Mouse (Mus musculus) midbrain, embryonic 10.5 days (tissue): ENCODE data around the gene Col26a1. TPM values are rescaled to one million over a fixed set of nuclear protein-coding genes. Genes with fewer than 3 reads are reported as not detected.

Experiments used
- DNase-seq: peaks from one replicate; pipeline ENCODE4 v3.0.0-alpha.2; 2017; ENCODE audit warnings: low spot score
- H3K27ac ChIP-seq: fragments of 300-500 bp; sonication (generic); replicated peaks from 2 replicates; pipeline ENCODE4 v1.5.1; 2016; ENCODE audit warnings: mild to moderate bottlenecking
- H3K27me3 ChIP-seq: fragments of 300-500 bp; sonication (generic); 2 replicates; pipeline ENCODE4 v1.6.1; 2016; ENCODE audit warnings: low read depth, mild to moderate bottlenecking; ENCODE audit not compliant: poor library complexity, severe bottlenecking
- H3K36me3 ChIP-seq: fragments of 300-500 bp; sonication (generic); 2 replicates; pipeline ENCODE4 v1.6.1; 2016; ENCODE audit warnings: mild to moderate bottlenecking, moderate library complexity
- H3K4me1 ChIP-seq: fragments of 300-500 bp; sonication (generic); 2 replicates; pipeline ENCODE4 v1.6.1; 2016
- H3K4me3 ChIP-seq: fragments of 300-500 bp; sonication (generic); 2 replicates; pipeline ENCODE4 v1.5.1; 2016; ENCODE audit warnings: mild to moderate bottlenecking, moderate library complexity
- H3K9me3 ChIP-seq: fragments of 300-500 bp; sonication (generic); replicated peaks from 2 replicates; pipeline ENCODE4 v1.6.1; 2016; ENCODE audit warnings: mild to moderate bottlenecking
- WGBS: fragments of 180-500 bp; shearing (Covaris S2); methylation state at CpG from one replicate; pipeline ENCODE4 v1.1.7; 2016; 5-methylcytosine and 5-hydroxymethylcytosine counted together
- polyA plus RNA-seq: library from polyadenylated mRNA; unstranded; fragments of >200 nt; fragmentation: Nextera tagmentation; extraction: Ambion mirVana; gene quantifications from 2 replicates; pipeline ENCODE4 v1.2.1, GENCODE M21; 2016

Col26a1 gene
- polyA plus RNA-seq, 1 experiment from 2014 or later, result 38.0 TPM

GRCm38 (mm10) chr5:136784531-136784930, 98.5 kb downstream of the Col26a1 start:
- no peaks in the 10 kb centered on the region for H3K36me3 ChIP-seq
- H3K27me3 ChIP-seq, result no peaks in the 10 kb centered on the region
- WGBS, result 87% methylated on average over 8 of the region's 8 CpGs
- peaks cover 4% of the 10 kb centered on the region; the same call in 1 of the 2 replicates for H3K4me1 ChIP-seq
- H3K4me3 ChIP-seq, result no peak overlapping the region
- DNase-seq, result no peak
- H3K27ac ChIP-seq, result no peak overlapping the region
- H3K9me3 ChIP-seq, result no peaks in the 10 kb centered on the region

GRCm38 (mm10) chr5:136782600-136782999, 100.4 kb downstream of the Col26a1 start:
- no peaks in the 10 kb centered on the region for H3K9me3 ChIP-seq
- no peak for DNase-seq
- no peaks in the 10 kb centered on the region for H3K36me3 ChIP-seq
- H3K4me1 ChIP-seq, result peaks cover 4% of the 10 kb centered on the region; the same call in 1 of the 2 replicates
- H3K4me3 ChIP-seq, result 0 out of 2 replicates have a peak overlapping the region, but pooled peaks have one; percentile 1
- no peak overlapping the region for H3K27ac ChIP-seq
- WGBS, result 60% methylated on average over 13 of the region's 13 CpGs
- no peaks in the 10 kb centered on the region for H3K27me3 ChIP-seq

- H3K27me3 ChIP-seq, result no peaks in the 10 kb centered on the region
- H3K4me1 ChIP-seq, result peaks cover 4% of the 10 kb centered on the region; the same call in 1 of the 2 replicates
- H3K9me3 ChIP-seq, result peaks cover under 1% of the 10 kb centered on the region
- DNase-seq, result peak; percentile 62
- no peak overlapping the region for H3K4me3 ChIP-seq
- H3K36me3 ChIP-seq, result no peaks in the 10 kb centered on the region
- WGBS, result 43% methylated on average over 10 of the region's 10 CpGs
- no peak overlapping the region for H3K27ac ChIP-seq
Observed at GRCm38 (mm10) chr5:136780465-136780864, 102.5 kb downstream of the Col26a1 start.

- Histone ChIP-seq H3K9me3 (peaks cover 6% of the 10 kb centered on the region), H3K36me3 (no peaks in the 10 kb centered on the region), H3K4me3 (no peak overlapping the region), H3K4me1 (peaks cover 4% of the 10 kb centered on the region; the same call in 1 of the 2 replicates), H3K27me3 (no peaks in the 10 kb centered on the region), H3K27ac (no peak overlapping the region)
- 85% methylated on average over 6 of the region's 6 CpGs for WGBS
- DNase-seq, result no peak
Observed at GRCm38 (mm10) chr5:136779946-136780345, 103.1 kb downstream of the Col26a1 start.

GRCm38 (mm10) chr5:136775548-136775947, 107.5 kb downstream of the Col26a1 start:
- DNase-seq, result no peak
- WGBS, result 80% methylated on average over 3 of the region's 3 CpGs

DNA sequence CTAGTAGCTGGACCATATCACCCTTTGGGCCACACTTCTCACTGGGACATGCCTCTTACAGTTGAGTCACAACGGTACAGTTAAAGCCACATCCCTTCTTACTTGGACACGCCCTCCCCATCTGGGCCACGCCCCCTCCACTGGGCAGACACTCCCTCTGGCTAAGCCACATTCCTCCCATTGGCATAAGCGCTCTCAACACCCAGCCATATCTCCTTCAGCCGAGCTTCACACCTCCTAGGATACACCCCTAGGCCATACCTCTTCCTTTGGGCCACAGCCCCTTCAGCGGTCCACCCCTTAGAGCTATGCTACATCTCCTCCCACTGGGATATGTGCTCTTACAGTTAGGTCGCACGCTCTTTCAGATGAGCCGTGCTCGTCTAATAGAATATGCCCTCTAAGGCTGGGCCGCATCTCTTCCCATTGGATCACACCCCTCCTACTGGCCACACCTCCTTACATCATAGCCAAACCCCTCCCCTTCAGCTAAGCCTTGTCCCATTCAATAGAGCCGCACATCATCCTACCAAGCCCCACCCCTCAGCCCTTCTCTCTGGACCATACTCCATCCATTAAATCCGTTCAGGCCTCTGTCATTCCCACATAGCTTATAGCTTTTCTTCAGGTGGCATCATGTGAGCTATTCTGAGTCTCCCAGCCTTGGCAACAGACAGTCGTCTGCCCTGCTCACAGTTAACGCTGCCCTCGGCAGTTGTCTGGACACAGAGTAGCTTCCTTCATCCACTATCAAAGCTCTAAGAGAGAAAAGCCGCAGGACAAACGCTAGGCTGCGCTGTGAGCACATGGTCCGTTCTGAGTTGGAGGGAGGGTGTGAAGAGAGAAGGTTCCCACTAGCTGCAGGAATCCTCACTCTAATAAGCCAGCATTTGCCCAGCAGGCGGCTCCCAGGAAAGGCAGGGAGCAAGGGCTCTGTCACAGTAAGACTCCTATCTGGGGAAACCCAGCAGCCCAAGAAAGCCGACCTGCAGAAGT, 109.7 kb downstream of the Col26a1 start:
- Histone ChIP-seq H3K27me3 (no peaks in the 10 kb centered on the region), H3K4me1 (no peaks in the 10 kb centered on the region; the same call in 1 of the 2 replicates), H3K4me3 (no peak overlapping the region), H3K36me3 (no peaks in the 10 kb centered on the region), H3K9me3 (peaks cover 8% of the 10 kb centered on the region), H3K27ac (no peak overlapping the region)
- DNase-seq, result no peak
- 61% methylated on average over 22 of the region's 22 CpGs for WGBS

More at GRCm38 (mm10) chr5:136775548-136775947, 107.5 kb downstream of the Col26a1 start:
- Histone ChIP-seq H3K27me3 (no peaks in the 10 kb centered on the region), H3K4me3 (no peak overlapping the region), H3K36me3 (no peaks in the 10 kb centered on the region), H3K9me3 (peaks cover 8% of the 10 kb centered on the region), H3K27ac (no peak overlapping the region), H3K4me1 (no peaks in the 10 kb centered on the region)

- WGBS, result 94% methylated on average over 10 of the region's 10 CpGs
- no peaks in the 10 kb centered on the region for H3K27me3 ChIP-seq
- peaks cover 8% of the 10 kb centered on the region for H3K9me3 ChIP-seq
- H3K36me3 ChIP-seq, result no peaks in the 10 kb centered on the region
- peaks cover 2% of the 10 kb centered on the region; the same call in 1 of the 2 replicates for H3K4me1 ChIP-seq
- no peak overlapping the region for H3K4me3 ChIP-seq
- H3K27ac ChIP-seq, result no peak overlapping the region
- no peak for DNase-seq
Observed at GRCm38 (mm10) chr5:136771132-136771531, 111.9 kb downstream of the Col26a1 start.

DNA sequence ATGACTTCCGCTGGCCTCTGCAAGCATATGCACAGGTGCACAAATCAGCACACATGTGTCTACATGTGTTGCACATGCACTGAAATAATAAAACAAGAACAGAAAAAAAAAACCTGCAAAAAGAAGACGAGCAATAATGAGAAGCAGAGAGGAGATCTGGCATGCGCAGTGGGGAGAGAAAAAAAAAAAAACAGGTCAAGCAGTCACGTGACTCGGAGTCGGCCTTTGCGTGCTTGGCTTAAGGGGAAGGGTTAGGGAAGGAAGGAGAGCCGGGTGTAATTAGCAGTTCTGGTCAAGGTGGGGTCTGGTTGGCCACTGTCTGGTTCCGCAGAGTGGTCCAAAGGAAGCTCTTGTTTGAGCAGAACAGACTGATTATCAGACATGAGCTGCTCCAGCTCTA, 115.7 kb downstream of the Col26a1 start:
- Histone ChIP-seq H3K4me1 (peaks cover 2% of the 10 kb centered on the region; the same call in 1 of the 2 replicates), H3K27me3 (no peaks in the 10 kb centered on the region), H3K4me3 (no peak overlapping the region), H3K9me3 (no peaks in the 10 kb centered on the region), H3K36me3 (no peaks in the 10 kb centered on the region), H3K27ac (no peak overlapping the region)
- WGBS, result 86% methylated on average over 9 of the region's 9 CpGs
- DNase-seq, result no peak

DNA sequence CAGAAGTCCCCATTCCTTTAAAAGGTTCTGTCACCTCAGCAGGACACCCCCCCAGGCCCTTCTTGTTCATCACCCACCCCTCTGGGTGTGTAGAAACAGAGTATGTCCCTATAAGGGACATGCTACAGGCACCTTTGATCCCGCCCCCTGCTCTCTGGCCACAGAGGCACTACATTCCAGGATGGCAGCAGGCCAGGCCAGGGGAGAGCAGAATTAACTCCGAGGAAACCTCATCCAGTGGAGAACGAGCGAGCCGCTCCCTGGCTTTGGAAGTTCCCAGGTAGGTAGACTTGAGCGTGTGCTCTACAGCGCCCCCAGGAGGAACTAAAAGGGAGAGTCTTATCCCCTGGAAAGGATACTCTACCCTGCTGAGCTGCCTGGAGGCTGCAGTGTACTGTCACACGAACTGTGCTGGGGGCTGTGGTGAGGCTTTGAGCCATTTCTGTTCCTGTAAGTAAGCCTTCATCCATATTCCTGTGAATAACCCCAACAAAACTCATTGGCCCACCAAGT, 118.8 kb downstream of the Col26a1 start:
- H3K27ac ChIP-seq, result no peak overlapping the region
- H3K4me3 ChIP-seq, result no peak overlapping the region
- 0 out of 2 replicates have a peak, but pooled peaks cover 2% of the 10 kb centered on the region for H3K4me1 ChIP-seq
- H3K27me3 ChIP-seq, result no peaks in the 10 kb centered on the region
- no peak for DNase-seq
- WGBS, result 44% methylated on average over 8 of the region's 8 CpGs
- H3K36me3 ChIP-seq, result no peaks in the 10 kb centered on the region
- no peaks in the 10 kb centered on the region for H3K9me3 ChIP-seq

GRCm38 (mm10) chr5:136760345-136760744, 122.7 kb downstream of the Col26a1 start:
- Histone ChIP-seq H3K27ac (no peak overlapping the region), H3K9me3 (no peaks in the 10 kb centered on the region), H3K36me3 (no peaks in the 10 kb centered on the region), H3K27me3 (no peaks in the 10 kb centered on the region), H3K4me3 (no peak overlapping the region), H3K4me1 (no peaks in the 10 kb centered on the region)
- 76% methylated on average over 6 of the region's 6 CpGs for WGBS
- no peak for DNase-seq

- no peaks in the 10 kb centered on the region for H3K9me3 ChIP-seq
- H3K4me1 ChIP-seq, result no peaks in the 10 kb centered on the region
- no peaks in the 10 kb centered on the region for H3K27me3 ChIP-seq
- H3K4me3 ChIP-seq, result no peak overlapping the region
- DNase-seq, result no peak
- no peaks in the 10 kb centered on the region for H3K36me3 ChIP-seq
- H3K27ac ChIP-seq, result no peak overlapping the region
- WGBS, result 57% methylated on average over 6 of the region's 6 CpGs
Observed at GRCm38 (mm10) chr5:136759781-136760180, 123.2 kb downstream of the Col26a1 start.

DNA sequence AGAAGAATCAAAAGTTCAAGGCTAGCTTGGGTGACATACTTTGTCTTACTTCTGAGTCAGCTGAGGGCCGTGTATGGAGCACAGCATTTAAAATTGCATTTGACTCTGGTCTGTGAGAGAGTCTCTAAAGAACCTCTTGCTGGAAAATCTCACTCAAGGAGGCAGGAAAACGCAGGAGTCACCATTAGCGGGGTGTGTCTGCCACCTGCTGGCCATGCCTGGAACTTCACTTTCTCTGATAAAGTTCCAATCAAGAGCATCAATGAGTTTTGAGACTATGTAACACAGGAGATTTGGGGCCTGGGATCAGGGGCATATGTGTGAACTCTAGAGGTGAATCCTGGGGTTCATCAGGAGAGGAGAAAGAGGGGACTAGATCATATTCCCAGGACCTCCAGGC, 127.3 kb downstream of the Col26a1 start:
- Histone ChIP-seq H3K27ac (no peak overlapping the region), H3K36me3 (no peaks in the 10 kb centered on the region), H3K4me1 (no peaks in the 10 kb centered on the region), H3K27me3 (no peaks in the 10 kb centered on the region), H3K4me3 (no peak overlapping the region), H3K9me3 (peaks cover 5% of the 10 kb centered on the region; the same call in 1 of the 2 replicates)
- DNase-seq, result peak; percentile 63
- WGBS, result 11% methylated on average over 3 of the region's 3 CpGs
